Mouse (Mus musculus): ENCODE measurements around the gene 1700003E16Rik. TPM values are rescaled to one million over a fixed set of nuclear protein-coding genes. Genes with fewer than 3 reads are reported as not detected.

1700003E16Rik gene
- total and polyA plus RNA-seq, 3 experiments: 0.15 to 0.50 TPM; not detected in 1

GRCm38 (mm10) chr6:83142886-83143285 is 13.3 kb upstream of the 1700003E16Rik start:
- no peak overlapping the region for H3K4me3 ChIP-seq (ENCODE audit: control insufficient read depth in 1 of 2, insufficient read depth in 1 of 2, low read depth in 2 of 2, low read length in 2 of 2)
- no peak for TF ChIP-seq UBTF (IDR thresholded peaks at IDR 0.05; ENCODE audit: borderline replicate concordance, insufficient read depth, low read depth, low read length)
- TF ChIP-seq CTCF (IDR thresholded peaks at IDR 0.05 in 2 of 3, conservative IDR thresholded peaks at IDR 0.05 in 1 of 3; ENCODE audit: control insufficient read depth in 1 of 3, insufficient read depth in 1 of 3, low read depth in 2 of 3, low read length in 3 of 3, poor library complexity in 1 of 3, severe bottlenecking in 1 of 3): no peak
- no peak for TF ChIP-seq SMC3 (IDR thresholded peaks at IDR 0.05; ENCODE audit: low read depth, low read length)
- no peak for TF ChIP-seq MAFK (IDR thresholded peaks at IDR 0.05; ENCODE audit: borderline replicate concordance, low read depth, low read length)
- TF ChIP-seq ZKSCAN1 (IDR thresholded peaks at IDR 0.05; ENCODE audit: low read depth, low read length): no peak
- no peak for TF ChIP-seq BHLHE40 (IDR thresholded peaks at IDR 0.05; ENCODE audit: borderline replicate concordance, low read depth, low read length)
- TF ChIP-seq CHD2 (IDR thresholded peaks at IDR 0.05; ENCODE audit: low read length): no peak
- no peak for TF ChIP-seq MXI1 (IDR thresholded peaks at IDR 0.05; ENCODE audit: low read depth, low read length)
- no peak for TF ChIP-seq ZNF384 (IDR thresholded peaks at IDR 0.05; ENCODE audit: low read depth, low read length)
- TF ChIP-seq HCFC1 (IDR thresholded peaks at IDR 0.05; ENCODE audit: low read depth, low read length): no peak
- no peak for TF ChIP-seq POLR2AphosphoS2 (IDR thresholded peaks at IDR 0.05; ENCODE audit: low read length)
- TF ChIP-seq RCOR1 (IDR thresholded peaks at IDR 0.05; ENCODE audit: low read depth, low read length): no peak
- H3K4me1 ChIP-seq (ENCODE audit: control insufficient read depth in 1 of 2, insufficient read depth in 2 of 2, low read length in 2 of 2): peaks cover 0 to 4% of the 10 kb centered on the region in 2 experiments; a peak in 2 of 4 replicates
- no peak for DNase-seq (ENCODE audit: low read depth, low spot score)
- no peaks in the 10 kb centered on the region for H3K9me3 ChIP-seq (replicated peaks; ENCODE audit: insufficient read depth, low read length)
- H3K79me2 ChIP-seq (ENCODE audit: control insufficient read depth, insufficient read depth, low read length, poor library complexity): no peaks in the 10 kb centered on the region
- H3K27ac ChIP-seq (ENCODE audit: control insufficient read depth, low read depth, low read length): no peak overlapping the region
- H3K9ac ChIP-seq (ENCODE audit: control insufficient read depth, low read depth, low read length, poor library complexity, severe bottlenecking): no peak overlapping the region
- H3K27me3 ChIP-seq (ENCODE audit: control insufficient read depth in 1 of 2, insufficient read depth in 2 of 2, low read length in 2 of 2): no peaks in the 10 kb centered on the region
- H3K36me3 ChIP-seq (ENCODE audit: control insufficient read depth in 1 of 2, insufficient read depth in 2 of 2, low read length in 2 of 2): no peaks in the 10 kb centered on the region

GRCm38 (mm10) chr6:83145209-83145608 is 11.0 kb upstream of the 1700003E16Rik start:
- Histone ChIP-seq H3K4me3 (ENCODE audit: control insufficient read depth in 1 of 2, insufficient read depth in 1 of 2, low read depth in 2 of 2, low read length in 2 of 2) (no peak overlapping the region), H3K9ac (ENCODE audit: control insufficient read depth, low read depth, low read length, poor library complexity, severe bottlenecking) (no peak overlapping the region), H3K79me2 (ENCODE audit: control insufficient read depth, insufficient read depth, low read length, poor library complexity) (no peaks in the 10 kb centered on the region), H3K4me1 (ENCODE audit: control insufficient read depth in 1 of 2, insufficient read depth in 2 of 2, low read length in 2 of 2) (no peaks in the 10 kb centered on the region), H3K27ac (ENCODE audit: control insufficient read depth, low read depth, low read length) (no peak overlapping the region), H3K9me3 (replicated peaks; ENCODE audit: insufficient read depth, low read length) (no peaks in the 10 kb centered on the region), H3K36me3 (ENCODE audit: control insufficient read depth in 1 of 2, insufficient read depth in 2 of 2, low read length in 2 of 2) (no peaks in the 10 kb centered on the region), H3K27me3 (ENCODE audit: control insufficient read depth in 1 of 2, insufficient read depth in 2 of 2, low read length in 2 of 2) (no peaks in the 10 kb centered on the region)
- no peak for DNase-seq (ENCODE audit: low read depth, low spot score)
- TF ChIP-seq JUND (IDR thresholded peaks at IDR 0.05; ENCODE audit: low read depth, low read length) (no peak), ETS1 (IDR thresholded peaks at IDR 0.05; ENCODE audit: low read depth, low read length) (no peak)

- Histone ChIP-seq H3K79me2 (ENCODE audit: control insufficient read depth, insufficient read depth, low read length, poor library complexity) (no peaks in the 10 kb centered on the region), H3K9ac (ENCODE audit: control insufficient read depth, low read depth, low read length, poor library complexity, severe bottlenecking) (no peak overlapping the region), H3K9me3 (replicated peaks; ENCODE audit: insufficient read depth, low read length) (no peaks in the 10 kb centered on the region), H3K4me3 (ENCODE audit: control insufficient read depth in 1 of 2, insufficient read depth in 1 of 2, low read depth in 2 of 2, low read length in 2 of 2) (no peak overlapping the region), H3K27ac (ENCODE audit: control insufficient read depth, low read depth, low read length) (no peak overlapping the region), H3K36me3 (ENCODE audit: control insufficient read depth in 1 of 2, insufficient read depth in 2 of 2, low read length in 2 of 2) (no peaks in the 10 kb centered on the region), H3K27me3 (ENCODE audit: control insufficient read depth in 1 of 2, insufficient read depth in 2 of 2, low read length in 2 of 2) (no peaks in the 10 kb centered on the region), H3K4me1 (ENCODE audit: control insufficient read depth in 1 of 2, insufficient read depth in 2 of 2, low read length in 2 of 2) (no peaks in the 10 kb centered on the region)
- DNase-seq (ENCODE audit: low read depth, low spot score): no peak
- TF ChIP-seq POLR2AphosphoS5 (IDR thresholded peaks at IDR 0.05; ENCODE audit: borderline replicate concordance, low read depth, low read length) (no peak), MXI1 (IDR thresholded peaks at IDR 0.05; ENCODE audit: low read depth, low read length) (no peak), E2F4 (IDR thresholded peaks at IDR 0.05; ENCODE audit: borderline replicate concordance, low read depth, low read length) (no peak), MAZ (IDR thresholded peaks at IDR 0.05; ENCODE audit: low read depth, low read length) (no peak), CHD2 (IDR thresholded peaks at IDR 0.05; ENCODE audit: low read length) (no peak), GABPA (IDR thresholded peaks at IDR 0.05; ENCODE audit: low read depth, low read length) (no peak), HCFC1 (IDR thresholded peaks at IDR 0.05; ENCODE audit: low read depth, low read length) (no peak), POLR2A (IDR thresholded peaks at IDR 0.05; ENCODE audit: control insufficient read depth in 1 of 2, insufficient read depth in 1 of 2, low read depth in 1 of 2, low read length in 2 of 2, poor library complexity in 1 of 2) (no peak), UBTF (IDR thresholded peaks at IDR 0.05; ENCODE audit: borderline replicate concordance, insufficient read depth, low read depth, low read length) (no peak), CHD1 (IDR thresholded peaks at IDR 0.05; ENCODE audit: low read depth, low read length) (no peak), JUND (IDR thresholded peaks at IDR 0.05; ENCODE audit: low read depth, low read length) (no peak), EP300 (IDR thresholded peaks at IDR 0.05; ENCODE audit: low read depth in 1 of 2, low read length in 2 of 2) (no peak), BHLHE40 (IDR thresholded peaks at IDR 0.05; ENCODE audit: borderline replicate concordance, low read depth, low read length) (no peak), KAT2A (conservative IDR thresholded peaks at IDR 0.05; ENCODE audit: low read depth, low read length) (no peak), RCOR1 (IDR thresholded peaks at IDR 0.05; ENCODE audit: low read depth, low read length) (no peak), MEF2A (IDR thresholded peaks at IDR 0.05; ENCODE audit: extremely low read depth, insufficient replicate concordance, low read depth, low read length, poor library complexity, severe bottlenecking) (no peak), ELF1 (IDR thresholded peaks at IDR 0.05; ENCODE audit: low read depth, low read length) (no peak), NRF1 (IDR thresholded peaks at IDR 0.05; ENCODE audit: insufficient read depth, low read depth, low read length, poor library complexity, severe bottlenecking) (no peak), POLR2AphosphoS2 (IDR thresholded peaks at IDR 0.05; ENCODE audit: low read length) (no peak)
These were observed 10.4 kb upstream of the 1700003E16Rik start for GRCm38 (mm10) chr6:83145805-83146204.
